Mouse (Mus musculus) Patski (cell line): ENCODE results near the gene Arhgap10. TPM values are rescaled to one million over a fixed set of nuclear protein-coding genes. Genes with fewer than 3 reads are reported as not detected.

Experiments
- ATAC-seq: fragments of 100-300 bp; one replicate; pipeline ENCODE4 v1.8.0; 2021
- CTCF ChIA-PET: fragments of 350-600 bp; sonication (Branson Sonifier 250); formaldehyde crosslinking; loops from one replicate; lab custom pipeline; 2022; ENCODE audit warnings: inconsistent platforms; lab: Charles Lee
- POLR2A ChIA-PET: fragments of 350-600 bp; sonication (Branson Sonifier 250); formaldehyde crosslinking; loops from one replicate; lab custom pipeline; 2022; ENCODE audit warnings: antibody characterized with exemption, inconsistent platforms; lab: Charles Lee
- DNase-seq: peaks from one replicate; pipeline ENCODE4 v3.0.0-alpha.2; 2011; ENCODE audit warnings: low read depth, low spot score
- H3K27me3 ChIP-seq: fragments of 371-371 bp; one replicate; pipeline ENCODE4 v1.5.1; 2021
- CTCF ChIP-seq: fragments of 100-300 bp; IDR thresholded peaks from one replicate; pipeline ENCODE4 v1.5.1; 2021
- in situ Hi-C: fragments of 300-500 bp; cut with MboI; formaldehyde crosslinking; loops from 3 replicates; pipeline ENCODE4 v1.11.1; 2018; ENCODE audit warnings: low pct_unique_long_range_greater_than_20kb, mixed read lengths
- polyA plus RNA-seq: library from polyadenylated mRNA; unstranded; gene quantifications from one replicate; pipeline ENCODE4 v1.2.3, GENCODE M21; 2021

The Arhgap10 gene
- polyA plus RNA-seq = 45.5 TPM

DNA sequence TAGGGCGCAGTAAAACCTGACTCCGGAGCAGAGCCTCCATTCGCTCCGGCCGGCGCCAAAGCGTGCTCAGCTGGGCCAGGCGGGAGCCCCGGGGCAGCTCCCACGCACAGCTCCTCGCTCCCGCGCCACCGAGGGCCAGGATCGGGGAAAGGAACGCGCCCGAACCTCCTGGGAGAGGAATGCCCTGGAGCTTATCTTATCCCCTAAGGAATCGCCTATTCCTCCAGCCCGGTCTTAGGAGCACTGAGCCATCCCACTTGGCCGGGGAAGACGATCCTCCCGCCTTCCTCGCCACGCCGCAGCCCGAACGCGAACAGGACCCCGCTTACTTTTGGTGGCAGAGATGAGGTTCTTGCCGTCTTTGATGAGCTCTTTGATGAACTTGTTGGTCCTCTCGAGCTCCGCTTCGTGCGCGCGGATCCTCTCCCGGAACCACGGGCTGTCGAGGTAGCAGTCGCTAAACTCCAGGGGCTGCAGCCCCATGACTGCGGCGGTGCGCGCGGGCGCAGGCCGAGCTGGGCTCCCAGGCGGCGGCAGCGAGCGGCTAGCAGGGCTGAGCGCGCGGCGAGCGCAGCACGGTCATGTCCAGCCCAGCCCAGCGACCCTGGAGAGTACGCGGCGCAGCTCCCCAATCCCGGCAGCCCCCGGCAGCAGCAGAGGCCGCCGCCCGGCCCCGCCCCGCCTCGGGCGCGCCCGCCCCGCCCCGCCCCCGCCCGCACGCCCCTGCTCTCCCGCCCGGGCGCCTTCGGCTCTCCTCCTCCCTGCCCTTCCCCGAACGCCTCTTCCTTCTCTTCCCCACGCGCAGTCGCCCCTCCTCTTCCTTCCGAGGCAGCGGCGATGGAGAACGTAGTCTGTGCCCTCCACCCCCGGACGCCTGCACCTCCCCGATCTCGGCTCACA is at the start of gene Arhgap10:
Arhgap10 (minus strand) TSS at position 653 of the 900 bp plus-strand sequence.
- no peaks in the 10 kb centered on the region for H3K27me3 ChIP-seq
- ChIA-PET POLR2A (interaction anchor here (0.9 to 2.4 kb wide), 7 partner anchors 11 to 98 kb away, joined by 3 to 6 read pairs (median 4); no protein-coding TSS in a partner anchor), CTCF (interaction anchor here (0.8 to 1.3 kb wide), 5 partner anchors 8 to 115 kb away, joined by 3 to 4 read pairs (median 3); no protein-coding TSS in a partner anchor)
- DNase-seq (no peak), ATAC-seq (peak; percentile 81)
- in situ Hi-C loops = loop anchor here (10.0 kb wide), 1 partner anchor 93 kb away; no protein-coding TSS in a partner anchor
- no peak for TF ChIP-seq CTCF

DNA sequence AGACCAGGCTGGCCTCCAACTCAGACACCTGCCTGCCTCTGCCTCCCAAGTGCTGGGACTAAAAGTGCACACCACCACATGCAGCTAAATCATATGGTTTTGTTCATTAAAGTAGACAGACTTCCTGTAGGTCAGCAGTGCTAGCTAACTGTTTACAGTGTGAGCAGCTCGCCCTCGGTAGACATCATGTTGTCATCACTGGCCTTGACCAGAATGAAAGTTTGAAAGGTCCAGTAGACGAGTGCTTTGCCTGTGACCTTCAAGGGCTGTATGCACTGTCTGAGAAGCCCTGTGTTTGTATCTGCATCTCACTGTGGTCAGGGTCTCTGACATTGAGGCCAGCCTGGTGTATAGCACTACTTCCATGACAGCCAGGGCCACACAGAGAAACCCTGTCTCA is 43.7 kb upstream of the Arhgap10 start:
- ATAC-seq (no peak), DNase-seq (no peak)
- in situ Hi-C loops = no loop called here

DNA sequence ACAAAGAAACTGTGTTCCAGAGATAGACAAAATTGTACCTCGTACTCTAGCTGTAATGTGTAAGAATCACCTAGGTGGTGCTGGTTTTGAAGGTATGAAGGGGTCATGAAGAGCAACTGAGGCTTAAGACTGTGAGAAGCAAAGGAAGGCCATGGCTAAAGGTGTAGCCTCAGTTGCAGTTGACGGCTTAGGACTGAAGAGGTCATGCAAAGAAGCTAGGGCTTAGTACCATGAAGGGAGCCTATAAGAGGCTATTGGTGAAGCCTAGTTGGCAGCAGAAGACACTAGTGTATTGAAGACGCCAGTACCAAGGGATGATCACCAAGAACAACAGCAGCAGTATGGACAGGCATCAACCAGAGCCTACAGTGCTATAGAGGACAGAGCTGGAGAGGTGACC is 34.7 kb upstream of the Arhgap10 start:
- in situ Hi-C loops = no loop called here
- DNase-seq (no peak), ATAC-seq (no peak)
- TF ChIP-seq CTCF = no peak
- no peaks in the 10 kb centered on the region for H3K27me3 ChIP-seq
- CTCF ChIA-PET = interaction anchor here (1.1 kb wide), 1 partner anchor 133 kb away, joined by 3 read pairs; no protein-coding TSS in a partner anchor
- POLR2A ChIA-PET = no interaction called here

More for the DNA sequence above, 43.7 kb upstream of the Arhgap10 start:
- ChIA-PET CTCF (no interaction called here), POLR2A (no interaction called here)
- H3K27me3 ChIP-seq = no peaks in the 10 kb centered on the region
- TF ChIP-seq CTCF = no peak

DNA sequence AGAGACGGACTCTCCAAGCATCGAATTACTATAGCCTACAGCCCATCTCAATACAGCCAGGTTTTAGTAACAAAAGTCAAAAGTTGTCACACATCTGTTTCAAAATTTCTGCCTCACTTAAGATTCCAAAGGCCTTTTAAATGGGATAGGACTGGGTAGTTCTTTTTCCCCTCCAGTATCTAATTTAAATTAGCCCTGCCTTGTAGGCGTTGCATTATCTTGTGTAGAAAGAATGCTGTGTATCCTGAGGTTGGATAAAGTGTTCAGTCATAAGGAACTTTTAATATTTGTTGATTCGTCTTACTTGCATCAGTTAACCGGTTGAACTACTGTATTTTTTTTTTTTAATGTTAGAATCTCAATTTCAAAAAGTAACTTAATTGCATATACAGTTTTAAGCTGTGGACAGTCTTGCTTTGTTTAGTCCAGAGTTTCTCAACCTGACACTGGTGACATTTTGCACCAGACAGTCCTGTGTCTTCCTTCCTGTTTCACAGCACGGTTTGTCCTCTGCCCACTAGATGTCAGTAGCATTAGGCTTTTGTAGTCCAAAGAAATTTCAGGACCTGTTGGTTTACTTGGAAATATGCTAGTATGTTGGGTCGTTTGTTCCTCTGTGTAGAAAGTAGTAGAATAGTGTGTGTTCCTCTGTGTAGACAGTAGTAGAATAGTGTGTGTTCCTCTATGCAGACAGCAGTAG is 32.3 kb upstream of the Arhgap10 start:
- in situ Hi-C loops = loop anchor here (10.0 kb wide), 1 partner anchor 125 kb away; no protein-coding TSS in a partner anchor
- ChIA-PET POLR2A (interaction anchor here (1.0 kb wide), 1 partner anchor 15 kb away, joined by 3 read pairs; no protein-coding TSS in a partner anchor), CTCF (no interaction called here)
- ATAC-seq (peak; percentile 65), DNase-seq (peak; percentile 19)
- peak; percentile 79 for TF ChIP-seq CTCF
- H3K27me3 ChIP-seq = no peaks in the 10 kb centered on the region

DNA sequence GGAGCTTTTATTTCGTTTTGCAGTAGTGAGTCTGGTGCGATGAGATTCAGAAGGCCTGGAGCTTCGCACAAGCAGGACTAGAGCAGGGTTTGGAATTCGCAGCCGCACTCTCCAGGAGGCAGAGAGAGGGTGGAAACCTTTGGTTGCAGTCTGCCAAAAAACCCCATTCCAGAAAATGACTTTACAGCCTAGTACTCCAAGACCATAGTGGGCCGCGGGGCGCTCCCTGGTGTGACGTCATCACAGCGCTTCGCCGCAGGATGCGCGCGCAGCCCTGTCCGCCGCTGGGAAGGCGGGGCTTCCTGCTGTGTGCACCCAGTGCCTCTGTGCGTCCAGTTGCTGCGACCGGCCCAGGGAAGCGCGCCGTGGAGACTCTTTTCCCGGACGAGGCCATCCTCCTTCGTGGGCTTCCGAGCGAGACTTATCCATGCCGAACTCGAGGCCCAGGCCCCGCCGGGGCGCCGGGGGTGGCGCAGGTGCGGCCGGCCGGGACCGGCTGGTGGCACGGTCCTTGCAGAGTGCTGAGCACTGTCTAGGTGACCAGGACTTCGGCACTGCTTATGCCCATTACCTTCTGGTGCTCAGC is 31.5 kb upstream of the Arhgap10 start, which contains the start of gene Prmt9:
Prmt9 (plus strand) TSS at position 277 of the 586 bp plus-strand sequence.
- CTCF ChIA-PET = interaction anchor here (1.0 to 1.5 kb wide), 6 partner anchors 14 to 130 kb away, joined by 3 to 6 read pairs (median 4); no protein-coding TSS in a partner anchor
- ATAC-seq (peak; percentile 92), DNase-seq (peak; percentile 73)
- in situ Hi-C loops = loop anchor here (10.0 kb wide), 1 partner anchor 124 kb away; no protein-coding TSS in a partner anchor
- no peak for TF ChIP-seq CTCF
- POLR2A ChIA-PET = interaction anchor here (1.0 to 1.3 kb wide), 2 partner anchors 15 to 129 kb away, joined by 3 to 6 read pairs; no protein-coding TSS in a partner anchor
- no peaks in the 10 kb centered on the region for H3K27me3 ChIP-seq

DNA sequence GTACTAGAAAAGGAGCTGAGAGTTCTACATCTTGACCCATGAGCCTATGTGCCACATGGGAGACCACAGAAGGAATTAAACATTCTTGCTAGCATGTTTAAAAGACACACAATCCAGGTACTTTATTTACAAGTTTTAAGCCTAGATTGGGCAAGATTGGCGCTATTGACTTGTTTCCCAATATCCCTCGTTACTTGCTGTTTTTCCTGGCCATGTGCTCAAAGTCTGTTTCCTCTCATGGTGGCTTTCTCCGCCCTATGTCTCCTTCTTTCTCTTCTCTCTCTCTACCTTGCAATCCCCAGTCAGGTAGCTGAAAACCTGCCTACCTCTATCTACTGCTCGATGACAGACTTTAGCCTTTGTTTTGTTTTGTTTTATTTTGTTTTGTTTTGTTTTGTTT is 27.9 kb upstream of the Arhgap10 start:
- in situ Hi-C loops = loop anchor here (10.0 kb wide), 1 partner anchor 121 kb away; no protein-coding TSS in a partner anchor
- H3K27me3 ChIP-seq = no peaks in the 10 kb centered on the region
- CTCF ChIA-PET = no interaction called here
- ATAC-seq (no peak), DNase-seq (no peak)
- no peak for TF ChIP-seq CTCF
- POLR2A ChIA-PET = interaction anchor here (0.7 kb wide), 1 partner anchor 20 kb away, joined by 3 read pairs; no protein-coding TSS in a partner anchor

DNA sequence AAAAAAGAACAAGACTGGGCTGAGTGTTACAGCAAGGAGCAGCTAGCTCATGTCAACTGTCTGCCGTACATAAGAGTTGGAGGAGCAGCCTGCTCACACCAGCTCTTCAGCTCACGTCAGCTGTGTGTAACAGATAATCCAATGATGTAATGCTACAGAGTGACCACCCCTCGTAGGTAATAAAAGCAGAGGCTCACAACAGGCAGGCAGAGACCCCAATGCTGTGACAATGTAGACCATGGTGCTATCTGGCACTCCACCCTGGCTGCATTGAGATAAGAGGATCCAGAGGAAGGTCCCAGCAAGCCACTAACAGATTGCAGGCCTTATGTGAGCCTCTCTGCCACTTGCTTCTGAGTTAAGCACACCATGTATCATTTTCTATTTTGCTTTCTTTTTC is 26.7 kb upstream of the Arhgap10 start:
- POLR2A ChIA-PET = no interaction called here
- TF ChIP-seq CTCF = no peak
- ATAC-seq (no peak), DNase-seq (no peak)
- H3K27me3 ChIP-seq = no peaks in the 10 kb centered on the region
- in situ Hi-C loops = loop anchor here (10.0 kb wide), 1 partner anchor 120 kb away; no protein-coding TSS in a partner anchor
- CTCF ChIA-PET = no interaction called here

DNA sequence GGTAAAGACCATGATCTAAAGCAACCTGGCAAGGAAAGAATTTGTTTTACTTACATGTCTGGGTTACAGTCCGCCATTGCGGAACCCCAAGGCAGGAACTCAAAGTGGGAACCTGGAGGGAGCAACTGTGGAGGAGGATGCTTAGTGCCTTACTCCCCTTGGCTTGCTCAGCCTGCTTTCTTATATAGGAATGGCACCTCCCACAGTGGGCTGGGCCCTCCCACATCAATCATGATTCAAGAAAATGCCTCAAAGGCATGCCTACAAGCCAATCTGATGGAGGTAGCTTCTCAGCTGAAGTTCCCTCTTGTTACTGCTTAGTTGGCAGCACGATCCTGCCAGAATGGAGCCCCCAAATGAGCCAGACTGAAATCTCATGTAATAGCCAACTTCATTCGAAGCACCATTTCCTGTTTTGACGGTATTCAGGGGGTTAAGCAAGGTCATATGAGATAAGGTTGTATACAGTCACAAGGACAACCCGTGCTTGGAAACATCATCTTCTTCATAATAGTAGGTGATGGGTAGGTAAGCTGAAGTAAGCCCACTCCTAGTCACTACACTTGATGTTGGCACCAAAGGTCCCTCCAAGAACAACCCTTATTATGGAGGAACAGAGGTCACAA is 25.5 kb upstream of the Arhgap10 start:
- ATAC-seq (no peak), DNase-seq (no peak)
- ChIA-PET POLR2A (no interaction called here), CTCF (no interaction called here)
- TF ChIP-seq CTCF = no peak
- in situ Hi-C loops = loop anchor here (10.0 kb wide), 1 partner anchor 118 kb away; no protein-coding TSS in a partner anchor
- no peaks in the 10 kb centered on the region for H3K27me3 ChIP-seq

DNA sequence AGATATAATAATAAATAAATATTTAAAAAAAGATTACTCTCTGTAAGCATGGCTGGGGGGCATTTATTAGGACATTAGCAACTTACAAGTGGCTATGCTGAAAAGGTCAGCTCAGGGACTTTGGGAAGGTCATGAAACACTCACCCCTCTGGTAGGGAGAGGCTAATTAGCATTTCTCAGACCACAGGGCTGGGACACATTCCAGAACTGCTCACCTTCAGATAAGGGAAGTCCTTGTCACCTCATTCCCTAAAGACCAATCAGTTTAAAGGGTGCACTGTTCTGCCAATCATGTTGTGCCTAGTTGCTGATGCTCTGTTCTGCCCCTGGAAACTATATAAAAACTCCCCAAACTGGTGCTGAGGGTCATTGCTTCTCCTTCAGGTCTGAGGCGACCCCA is 20.5 kb upstream of the Arhgap10 start:
- ATAC-seq (no peak), DNase-seq (no peak)
- no peaks in the 10 kb centered on the region for H3K27me3 ChIP-seq
- CTCF ChIA-PET = interaction anchor here (1.2 kb wide), 1 partner anchor 17 kb away, joined by 3 read pairs; no protein-coding TSS in a partner anchor
- in situ Hi-C loops = no loop called here
- no peak for TF ChIP-seq CTCF
- POLR2A ChIA-PET = interaction anchor here (0.6 to 0.7 kb wide), 2 partner anchors 118 to 129 kb away, joined by 3 to 6 read pairs; no protein-coding TSS in a partner anchor
